Mouse (Mus musculus) ES-Bruce4 (cell line): Measurements from ENCODE around the gene Abcc3.

ENCODE experiments used
- CTCF ChIP-seq: IDR thresholded peaks from one replicate; pipeline ENCODE4 v1.8.1; 2011; ENCODE audit warnings: low read depth, low read length
- EP300 ChIP-seq: IDR thresholded peaks from 2 replicates; pipeline ENCODE4 v1.6.1; 2011; ENCODE audit warnings: low read depth, low read length; ENCODE audit not compliant: insufficient read depth
- POLR2A ChIP-seq: IDR thresholded peaks from one replicate; pipeline ENCODE4 v1.8.1; 2011; ENCODE audit warnings: low read length; ENCODE audit not compliant: insufficient read depth

- TF ChIP-seq CTCF (no peak), EP300 (no peak), POLR2A (no peak)
Measured at GRCm38 (mm10) chr11:94347063-94347575, 45.7 kb downstream of the Abcc3 start.
